Mouse (Mus musculus) hematopoietic stem cell, adult 5-6 weeks (primary cell): ENCODE results near the gene Olfr97. TPM values are rescaled to one million over a fixed set of nuclear protein-coding genes. Genes with fewer than 3 reads are reported as not detected.

Source experiments
- ATAC-seq, 2 experiments: fragments of 125-278 bp in 1 of 2; replicated peaks in 1 of 2; 2 replicates each; pipeline ENCODE4 v1.8.0; 2016 to 2017; ENCODE audit warnings: inconsistent platforms in 2 of 2, mild to moderate bottlenecking in 2 of 2, moderate number of reproducible peaks in 2 of 2, low read depth in 1 of 2, moderate TSS enrichment in 1 of 2; ENCODE audit not compliant: low FRiP score in 2 of 2, poor library complexity in 2 of 2, severe bottlenecking in 2 of 2, insufficient read depth in 1 of 2, low TSS enrichment in 1 of 2
- total RNA-seq: library from RNA; stranded (forward); fragments of 172-1452, 232-1000 nt; gene quantifications from 2 replicates; pipeline ENCODE4 v1.2.3, GENCODE M21; 2017

Gene Olfr97
- total RNA-seq, 1 experiment from 2014 or later: not detected

GRCm38 (mm10) chr17:37203206-37203916 is 33.8 kb downstream of the Olfr97 start:
- ATAC-seq: peak; percentile 95 to 99

- no peak for ATAC-seq
These were observed 36.2 kb downstream of the Olfr97 start, which contains the start of gene Olfr94 for GRCm38 (mm10) chr17:37200894-37201293. Gene Olfr94, minus strand, starts transcription at chr17:37200994.

GRCm38 (mm10) chr17:37196845-37197724 is 40.0 kb downstream of the Olfr97 start:
- peak; percentile 60 to 71 for ATAC-seq

- no peak for ATAC-seq
These were observed 42.3 kb downstream of the Olfr97 start for GRCm38 (mm10) chr17:37194782-37195181.

- no peak for ATAC-seq
These were observed 43.5 kb downstream of the Olfr97 start, which contains the start of gene Ubd for GRCm38 (mm10) chr17:37193656-37194055. Gene Ubd, plus strand, starts transcription at chr17:37193892.

- ATAC-seq: no peak
These were observed 44.1 kb downstream of the Olfr97 start for GRCm38 (mm10) chr17:37193032-37193431.

- no peak for ATAC-seq
These were observed 46.4 kb downstream of the Olfr97 start for GRCm38 (mm10) chr17:37190711-37191110.

- ATAC-seq: peak in 1 of 2 experiments; percentile 62; a peak in 1 of 4 replicates
These were observed 51.7 kb downstream of the Olfr97 start for GRCm38 (mm10) chr17:37185474-37185873.

Other genes with a start within 250 kb of the Olfr97 start
- not detected in 2 replicates for gene H2-M5, start 247.8 kb downstream of the Olfr97 start, total RNA-seq
- 6.9 and 13.6 TPM in 2 replicates for gene Zfp57, start 236.2 kb downstream of the Olfr97 start, total RNA-seq
- gene Mog, start 213.9 kb downstream of the Olfr97 start, total RNA-seq: not detected in 2 replicates
- gene Gabbr1, start 191.4 kb downstream of the Olfr97 start, total RNA-seq: 10.7 and 43.0 TPM in 2 replicates
- gene Olfr90, start 148.8 kb downstream of the Olfr97 start, total RNA-seq: not detected in 2 replicates
- not detected in 2 replicates for gene Olfr91, start 139.1 kb downstream of the Olfr97 start, total RNA-seq
- not detected in 2 replicates for gene Olfr92, start 117.2 kb downstream of the Olfr97 start, total RNA-seq
- not detected in 2 replicates for gene Olfr93, start 75.8 kb downstream of the Olfr97 start, total RNA-seq
- not detected in 2 replicates for gene Ubd, start 43.4 kb downstream of the Olfr97 start, total RNA-seq
- gene Olfr94, start 36.3 kb downstream of the Olfr97 start, total RNA-seq: not detected in 2 replicates
- gene Olfr95, start 24.2 kb downstream of the Olfr97 start, total RNA-seq: not detected in 2 replicates
- gene Olfr96, start 17.2 kb downstream of the Olfr97 start, total RNA-seq: not detected in 2 replicates
- gene Olfr98, start 26.4 kb upstream of the Olfr97 start, total RNA-seq: not detected in 2 replicates
- 34.3 and 53.5 TPM in 2 replicates for gene H2-M3, start 32.9 kb upstream of the Olfr97 start, total RNA-seq
- not detected in 2 replicates for gene Olfr99, start 46.1 kb upstream of the Olfr97 start, total RNA-seq
- not detected in 2 replicates for gene Olfr101, start 67.0 kb upstream of the Olfr97 start, total RNA-seq
- not detected in 2 replicates for gene Olfr102, start 79.7 kb upstream of the Olfr97 start, total RNA-seq
- not detected in 2 replicates for gene Olfr103, start 102.4 kb upstream of the Olfr97 start, total RNA-seq
- not detected in 2 replicates for gene Olfr104-ps, start 122.3 kb upstream of the Olfr97 start, total RNA-seq
- gene Olfr105-ps, start 141.7 kb upstream of the Olfr97 start, total RNA-seq: not detected in 2 replicates
- gene Olfr106-ps, start 153.1 kb upstream of the Olfr97 start, total RNA-seq: not detected in 2 replicates
- not detected in 2 replicates for gene Olfr107, start 161.9 kb upstream of the Olfr97 start, total RNA-seq
- gene Olfr108, start 208.2 kb upstream of the Olfr97 start, total RNA-seq: not detected in 2 replicates
- not detected in 2 replicates for gene Olfr109, start 221.6 kb upstream of the Olfr97 start, total RNA-seq
- gene H2-M2, start 246.2 kb upstream of the Olfr97 start, total RNA-seq: not detected in 2 replicates